Mouse (Mus musculus) neural tube, embryonic 15.5 days (tissue): ENCODE data around the gene Tmem222. TPM values are rescaled to one million over a fixed set of nuclear protein-coding genes. Genes with fewer than 3 reads are reported as not detected.

Experiments
- ATAC-seq: fragments of 200-750 bp; cut with Nextera tagmentation; 2 replicates; pipeline ENCODE4 v1.8.0; 2017; ENCODE audit warnings: mild to moderate bottlenecking, moderate TSS enrichment, moderate library complexity; ENCODE audit not compliant: low FRiP score
- H3K27ac ChIP-seq: fragments of 300-500 bp; sonication (generic); replicated peaks from 2 replicates; pipeline ENCODE4 v1.5.1; 2015; ENCODE audit warnings: mild to moderate bottlenecking, inconsistent platforms
- H3K27me3 ChIP-seq: fragments of 300-500 bp; sonication (generic); replicated peaks from 2 replicates; pipeline ENCODE4 v1.6.1; 2015; ENCODE audit warnings: inconsistent platforms
- H3K36me3 ChIP-seq: fragments of 300-500 bp; sonication (generic); 2 replicates; pipeline ENCODE4 v1.6.1; 2015; ENCODE audit warnings: inconsistent platforms
- H3K4me1 ChIP-seq: fragments of 300-500 bp; sonication (generic); 2 replicates; pipeline ENCODE4 v1.6.1; 2015; ENCODE audit warnings: inconsistent platforms
- H3K4me2 ChIP-seq: fragments of 300-500 bp; sonication (generic); 2 replicates; pipeline ENCODE4 v1.6.1; 2015; ENCODE audit warnings: inconsistent platforms, mild to moderate bottlenecking, moderate library complexity
- H3K4me3 ChIP-seq: fragments of 300-500 bp; sonication (generic); replicated peaks from 2 replicates; pipeline ENCODE4 v1.5.1; 2015; ENCODE audit warnings: mild to moderate bottlenecking, inconsistent platforms
- H3K9ac ChIP-seq: fragments of 300-500 bp; sonication (generic); replicated peaks from 2 replicates; pipeline ENCODE4 v1.6.1; 2015; ENCODE audit warnings: mild to moderate bottlenecking, inconsistent platforms
- H3K9me3 ChIP-seq: fragments of 300-500 bp; sonication (generic); replicated peaks from 2 replicates; pipeline ENCODE4 v1.6.1; 2016; ENCODE audit warnings: inconsistent platforms
- WGBS: fragments of 180-500 bp; shearing (Covaris S2); methylation state at CpG from one replicate; pipeline ENCODE4 v1.1.7; 2015; ENCODE audit warnings: mixed read lengths; 5-methylcytosine and 5-hydroxymethylcytosine counted together
- polyA plus RNA-seq: library from polyadenylated mRNA; unstranded; fragments of >200 nt; fragmentation: Nextera tagmentation; extraction: Ambion mirVana; gene quantifications from 2 replicates; pipeline ENCODE4 v1.2.1, GENCODE M21; 2015

Gene Tmem222
- polyA plus RNA-seq, 1 experiment from 2014 or later: 117 TPM

DNA sequence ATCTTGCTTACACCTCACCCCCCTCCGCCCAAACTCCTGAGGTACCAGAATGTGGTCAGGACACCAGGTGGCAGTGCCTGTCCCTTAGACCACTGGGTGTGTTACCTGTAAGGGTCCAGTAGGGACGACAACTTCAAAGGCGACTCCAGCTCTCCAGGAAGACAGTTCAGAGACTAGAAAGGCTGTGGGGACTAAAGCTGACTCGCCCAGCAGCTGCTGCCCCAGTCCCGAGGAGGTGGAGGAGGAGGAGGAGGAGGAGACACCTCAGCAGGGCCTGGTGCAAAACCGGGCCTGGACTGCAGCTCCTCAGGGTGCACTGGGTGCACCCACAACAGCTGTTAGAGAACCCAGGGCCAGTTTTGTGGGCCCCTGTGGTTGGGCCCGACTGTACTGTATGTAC lies 14.7 kb downstream of the Tmem222 start, which contains the start of gene Sytl1:
Gene Sytl1 (minus strand): TSS at position 232 of the 400 bp plus-strand sequence.
- H3K36me3 ChIP-seq: peaks cover 45% of the 10 kb centered on the region
- H3K27me3 ChIP-seq: no peaks in the 10 kb centered on the region; the same call in 1 of the 2 replicates
- no peak within 1 kb of the TSS for H3K27ac ChIP-seq
- no peaks in the 10 kb centered on the region for H3K9me3 ChIP-seq
- WGBS: 48% methylated on average over 7 of the region's 7 CpGs
- ATAC-seq: no peak
- no peaks in the 10 kb centered on the region for H3K4me1 ChIP-seq
- no peak within 1 kb of the TSS for H3K4me2 ChIP-seq
- no peak within 1 kb of the TSS for H3K4me3 ChIP-seq
- H3K9ac ChIP-seq: no peak within 1 kb of the TSS

DNA sequence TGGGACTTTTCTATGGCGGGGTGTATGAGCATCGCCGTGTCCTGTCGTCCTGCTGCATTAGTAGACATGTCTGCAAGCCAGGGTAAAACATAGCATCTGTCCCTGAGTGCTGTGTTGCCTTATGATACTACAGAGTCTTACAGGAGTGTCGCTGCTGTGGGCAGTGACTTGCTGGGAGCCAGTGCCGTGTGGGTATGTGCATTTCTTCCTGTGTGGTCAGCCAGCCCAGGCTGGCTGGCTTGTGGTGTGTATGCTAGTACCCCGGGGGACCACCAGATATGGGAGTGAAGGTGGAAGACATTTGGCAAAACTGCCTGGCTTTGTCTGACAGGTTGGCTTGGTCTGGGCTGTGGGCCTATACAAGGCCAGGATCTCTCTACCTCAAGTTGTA lies 15.2 kb downstream of the Tmem222 start:
- Histone ChIP-seq H3K4me2 (no peak overlapping the region), H3K36me3 (peaks cover 40% of the 10 kb centered on the region), H3K4me1 (no peaks in the 10 kb centered on the region), H3K9ac (no peak overlapping the region), H3K9me3 (no peaks in the 10 kb centered on the region), H3K27ac (no peak overlapping the region), H3K27me3 (peaks cover 4% of the 10 kb centered on the region), H3K4me3 (no peak overlapping the region)
- WGBS: 68% methylated on average over 7 of the region's 7 CpGs
- no peak for ATAC-seq

DNA sequence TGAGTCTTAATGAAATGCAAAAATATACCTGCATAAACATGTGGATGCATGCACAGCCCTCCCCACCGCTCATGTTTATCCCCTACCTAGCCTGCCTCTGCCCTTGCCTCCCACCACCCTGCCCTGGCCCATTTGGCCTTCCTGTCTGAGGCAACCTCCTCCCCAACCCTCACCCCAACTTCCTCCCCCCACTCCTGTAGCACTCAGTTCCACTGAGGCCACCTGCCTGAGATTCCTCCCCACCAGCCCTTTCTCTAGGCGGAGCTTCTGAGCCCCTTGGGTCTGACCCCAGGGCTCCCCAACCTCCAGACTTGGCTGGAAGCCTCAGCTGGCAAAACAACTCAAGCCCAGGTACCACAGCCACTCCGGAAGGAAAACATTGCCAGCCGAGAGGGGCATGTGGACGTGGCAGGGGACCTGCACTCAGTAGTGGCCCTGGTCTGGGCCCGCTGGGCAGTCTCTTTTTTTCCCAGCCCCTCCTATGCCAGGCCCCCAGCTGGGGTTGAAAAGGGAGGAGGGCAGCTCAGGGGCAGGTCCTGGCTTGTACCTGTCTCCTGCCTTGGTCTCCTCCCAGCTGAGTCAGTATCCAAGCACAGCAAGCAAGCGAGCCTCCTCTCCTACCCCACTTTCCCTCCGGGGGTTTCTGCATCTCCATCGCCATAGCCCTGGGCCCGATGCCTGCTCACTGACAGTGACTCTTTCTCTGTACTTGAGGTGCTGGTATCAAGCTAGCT lies 15.8 kb downstream of the Tmem222 start:
- Histone ChIP-seq H3K36me3 (peaks cover 34% of the 10 kb centered on the region), H3K9ac (no peak overlapping the region), H3K27me3 (peaks cover 9% of the 10 kb centered on the region), H3K4me2 (no peak overlapping the region), H3K4me1 (peaks cover 2% of the 10 kb centered on the region; the same call in 1 of the 2 replicates), H3K27ac (no peak overlapping the region), H3K4me3 (no peak overlapping the region), H3K9me3 (no peaks in the 10 kb centered on the region)
- 52% methylated on average over 10 of the region's 10 CpGs for WGBS
- no peak for ATAC-seq

DNA sequence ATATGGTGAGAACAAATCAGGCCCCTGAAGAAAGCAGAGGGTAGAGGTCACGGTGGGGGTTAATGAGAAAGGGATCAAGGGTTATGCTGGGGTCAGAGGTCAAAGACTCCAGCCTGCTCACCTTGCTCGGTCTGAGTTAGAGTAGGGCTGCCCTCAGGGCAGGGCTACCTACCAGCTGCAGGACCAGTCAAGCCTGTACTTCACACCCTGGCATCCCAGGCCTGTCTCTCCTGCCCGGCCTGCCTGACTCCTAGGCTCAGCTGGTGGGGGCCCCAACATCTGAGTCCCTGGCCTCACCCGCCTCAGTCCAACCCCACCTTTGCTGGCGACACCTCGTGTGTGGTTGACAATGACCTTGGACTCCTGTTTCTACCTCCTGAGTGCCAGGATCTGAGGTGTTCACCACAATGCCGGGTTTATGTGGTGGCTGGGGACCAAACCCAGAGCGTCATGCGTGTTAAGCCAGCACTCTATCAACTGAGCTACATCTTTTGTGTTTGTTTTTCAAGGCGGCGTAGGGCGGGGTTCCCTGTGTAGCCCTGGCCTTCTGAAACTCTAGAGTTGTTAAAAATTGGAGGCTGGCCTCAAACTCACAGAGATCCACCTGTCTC lies 19.7 kb downstream of the Tmem222 start:
- 85% methylated on average over 12 of the region's 12 CpGs for WGBS
- H3K9ac ChIP-seq: no peak overlapping the region
- no peak overlapping the region for H3K27ac ChIP-seq
- H3K27me3 ChIP-seq: peaks cover 37% of the 10 kb centered on the region
- no peaks in the 10 kb centered on the region for H3K9me3 ChIP-seq
- ATAC-seq: no peak
- H3K4me1 ChIP-seq: peaks cover 4% of the 10 kb centered on the region; the same call in 1 of the 2 replicates
- no peak overlapping the region for H3K4me3 ChIP-seq
- no peak overlapping the region for H3K4me2 ChIP-seq
- H3K36me3 ChIP-seq: no peaks in the 10 kb centered on the region

DNA sequence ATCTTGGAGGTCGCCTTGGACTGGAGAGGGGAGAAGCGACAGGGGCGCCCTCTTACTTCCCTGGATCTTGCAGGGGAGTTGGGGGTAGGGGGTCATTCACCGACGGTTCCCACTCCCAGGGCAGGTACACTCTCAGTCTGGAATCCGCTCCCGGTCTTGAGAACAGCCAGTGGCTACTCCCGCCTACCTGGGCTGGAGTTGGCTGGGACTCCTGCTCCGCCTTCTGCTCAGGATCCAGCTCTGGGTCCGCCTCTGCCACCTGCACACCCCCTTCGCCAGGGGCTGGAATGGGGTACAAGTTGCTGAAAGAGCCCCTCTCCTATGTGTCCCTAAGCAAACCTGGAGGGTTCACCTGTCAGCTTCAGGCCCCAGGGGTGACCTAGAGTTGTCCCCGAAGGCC lies 20.4 kb downstream of the Tmem222 start:
- no peaks in the 10 kb centered on the region for H3K36me3 ChIP-seq
- peaks cover 4% of the 10 kb centered on the region; the same call in 1 of the 2 replicates for H3K4me1 ChIP-seq
- H3K4me2 ChIP-seq: no peak overlapping the region
- no peak overlapping the region for H3K27ac ChIP-seq
- ATAC-seq: no peak
- 40% methylated on average over 12 of the region's 12 CpGs for WGBS
- H3K27me3 ChIP-seq: peaks cover 44% of the 10 kb centered on the region
- H3K4me3 ChIP-seq: no peak overlapping the region
- H3K9ac ChIP-seq: no peak overlapping the region
- H3K9me3 ChIP-seq: no peaks in the 10 kb centered on the region

DNA sequence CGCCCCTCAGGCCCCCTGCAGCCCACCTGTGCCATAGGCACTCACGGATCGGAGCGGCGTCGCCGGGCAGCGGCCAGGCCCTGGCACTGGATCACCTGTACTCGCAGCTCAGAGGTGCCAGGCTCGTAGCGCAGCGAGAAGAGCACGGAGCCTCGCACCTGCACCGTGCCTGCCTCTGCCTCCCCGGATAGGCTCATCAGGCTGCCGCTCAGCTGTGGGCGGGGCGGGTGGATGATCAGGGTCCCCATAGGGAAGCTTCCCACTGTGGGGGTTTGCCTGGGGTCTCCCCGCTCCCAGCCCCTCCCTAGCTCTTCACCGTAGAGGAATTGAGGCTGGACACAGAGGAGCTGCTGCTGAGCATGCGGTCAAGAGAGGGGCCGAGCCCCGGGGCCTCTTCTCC lies 20.8 kb downstream of the Tmem222 start:
- Histone ChIP-seq H3K4me1 (peaks cover 4% of the 10 kb centered on the region; the same call in 1 of the 2 replicates), H3K36me3 (no peaks in the 10 kb centered on the region), H3K9me3 (no peaks in the 10 kb centered on the region), H3K4me3 (no peak overlapping the region), H3K27ac (no peak overlapping the region), H3K9ac (no peak overlapping the region), H3K27me3 (peaks cover 48% of the 10 kb centered on the region), H3K4me2 (0 out of 2 replicates have a peak overlapping the region, but pooled peaks have one; percentile 17)
- 15% methylated on average over 24 of the region's 24 CpGs for WGBS
- ATAC-seq: no peak

DNA sequence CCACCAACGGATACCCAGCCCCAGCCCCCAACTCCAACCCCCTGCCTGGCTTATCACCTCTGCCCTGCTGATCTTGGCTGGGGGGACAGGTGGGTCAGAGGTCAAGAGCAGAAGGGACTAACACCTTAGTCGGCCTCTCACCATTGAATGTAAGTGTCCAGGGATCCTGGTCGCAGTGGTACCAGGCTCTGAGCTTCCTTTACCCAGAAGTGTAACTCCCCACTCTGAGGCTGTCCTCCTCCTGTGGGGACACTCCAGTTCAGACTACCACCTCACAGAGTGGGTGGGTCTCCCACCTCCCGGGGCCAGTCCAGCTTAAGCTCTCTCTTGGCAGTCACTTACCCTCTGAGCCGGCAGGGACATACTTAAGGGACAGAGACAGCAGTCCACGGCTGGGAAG lies 22.2 kb downstream of the Tmem222 start:
- Histone ChIP-seq H3K4me2 (no peak overlapping the region), H3K27me3 (peaks cover 61% of the 10 kb centered on the region), H3K27ac (no peak overlapping the region), H3K9me3 (no peaks in the 10 kb centered on the region), H3K4me3 (no peak overlapping the region), H3K36me3 (no peaks in the 10 kb centered on the region), H3K4me1 (peaks cover 15% of the 10 kb centered on the region), H3K9ac (no peak overlapping the region)
- 71% methylated on average over 6 of the region's 6 CpGs for WGBS
- ATAC-seq: no peak

DNA sequence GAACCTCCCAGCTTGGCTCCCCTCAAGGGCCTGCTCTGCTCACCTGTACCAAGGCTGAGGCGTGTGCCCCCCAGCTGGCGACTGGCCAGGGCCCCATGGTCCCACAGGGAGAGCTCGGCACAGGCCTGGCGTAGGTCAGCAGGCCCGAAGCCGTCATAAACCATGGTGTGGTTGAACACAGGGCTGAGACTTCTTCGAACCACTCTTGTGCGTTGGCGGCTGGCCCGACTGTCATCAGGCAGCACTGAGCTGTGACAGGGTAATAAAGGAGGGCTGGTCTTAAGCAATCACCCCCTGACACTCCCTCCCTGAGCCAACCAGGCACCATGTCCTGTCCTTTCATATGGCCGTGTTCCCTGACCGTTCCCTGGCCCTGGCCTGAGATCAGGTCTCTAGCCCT lies 24.2 kb downstream of the Tmem222 start:
- ATAC-seq: no peak
- 45% methylated on average over 12 of the region's 12 CpGs for WGBS

DNA sequence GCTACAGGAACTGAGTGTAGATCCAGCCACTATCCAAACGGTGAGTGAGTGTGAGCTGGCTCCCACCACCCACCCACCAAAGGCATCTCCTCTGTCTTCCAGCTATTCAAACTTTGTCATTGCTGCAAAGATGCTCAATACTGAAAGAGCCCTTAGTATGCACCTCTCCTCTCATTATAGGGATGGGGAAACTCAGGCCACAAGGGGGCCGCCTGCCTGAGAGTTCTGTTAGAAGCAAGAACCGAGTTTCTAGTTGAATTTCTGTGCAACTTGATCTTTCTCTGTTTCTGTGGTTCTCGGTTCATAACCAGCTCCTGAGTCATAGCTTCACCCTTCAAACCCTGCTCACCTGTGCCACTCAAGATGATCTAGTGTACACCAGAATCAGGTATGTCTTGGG lies 25.5 kb downstream of the Tmem222 start:
- H3K4me2 ChIP-seq: no peak overlapping the region
- no peaks in the 10 kb centered on the region for H3K9me3 ChIP-seq
- 50% methylated on average over 4 of the region's 4 CpGs for WGBS
- H3K4me1 ChIP-seq: peaks cover 16% of the 10 kb centered on the region
- peaks cover 84% of the 10 kb centered on the region for H3K27me3 ChIP-seq
- no peak for ATAC-seq
- no peak overlapping the region for H3K27ac ChIP-seq
- H3K9ac ChIP-seq: no peak overlapping the region
- H3K4me3 ChIP-seq: no peak overlapping the region
- H3K36me3 ChIP-seq: no peaks in the 10 kb centered on the region

More for the DNA sequence above, 24.2 kb downstream of the Tmem222 start:
- Histone ChIP-seq H3K36me3 (no peaks in the 10 kb centered on the region), H3K4me2 (no peak overlapping the region), H3K27ac (no peak overlapping the region), H3K9me3 (no peaks in the 10 kb centered on the region), H3K4me3 (no peak overlapping the region), H3K4me1 (peaks cover 16% of the 10 kb centered on the region), H3K9ac (no peak overlapping the region), H3K27me3 (peaks cover 79% of the 10 kb centered on the region)

DNA sequence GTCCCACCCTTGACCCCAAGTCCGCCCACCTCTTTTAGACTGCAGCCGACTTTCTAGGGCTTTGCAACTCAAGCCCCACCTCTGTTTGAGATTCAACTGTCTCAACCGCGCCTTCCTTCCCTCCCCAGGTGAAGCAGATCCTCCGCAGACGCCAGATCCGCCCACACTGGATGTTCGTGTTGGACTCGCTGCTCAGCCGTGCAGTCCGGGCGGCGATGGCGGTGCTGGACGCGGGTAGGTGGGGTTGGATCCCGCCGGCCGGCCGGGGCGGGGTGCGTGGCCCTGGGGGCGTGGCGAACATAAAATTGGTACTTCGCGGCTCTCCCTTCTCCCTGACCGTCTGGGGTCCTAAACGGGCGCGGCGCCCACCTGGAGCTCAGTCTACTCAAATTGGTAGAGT lies 26.4 kb downstream of the Tmem222 start:
- H3K4me1 ChIP-seq: peaks cover 12% of the 10 kb centered on the region
- H3K9ac ChIP-seq: peak overlapping the region; percentile 38
- peaks cover 84% of the 10 kb centered on the region for H3K27me3 ChIP-seq
- H3K9me3 ChIP-seq: no peaks in the 10 kb centered on the region
- peak overlapping the region; percentile 31 for H3K4me3 ChIP-seq
- H3K36me3 ChIP-seq: no peaks in the 10 kb centered on the region
- no peak for ATAC-seq
- H3K4me2 ChIP-seq: peak overlapping the region; percentile 55
- WGBS: 2% methylated on average over 31 of the region's 31 CpGs
- no peak overlapping the region for H3K27ac ChIP-seq

DNA sequence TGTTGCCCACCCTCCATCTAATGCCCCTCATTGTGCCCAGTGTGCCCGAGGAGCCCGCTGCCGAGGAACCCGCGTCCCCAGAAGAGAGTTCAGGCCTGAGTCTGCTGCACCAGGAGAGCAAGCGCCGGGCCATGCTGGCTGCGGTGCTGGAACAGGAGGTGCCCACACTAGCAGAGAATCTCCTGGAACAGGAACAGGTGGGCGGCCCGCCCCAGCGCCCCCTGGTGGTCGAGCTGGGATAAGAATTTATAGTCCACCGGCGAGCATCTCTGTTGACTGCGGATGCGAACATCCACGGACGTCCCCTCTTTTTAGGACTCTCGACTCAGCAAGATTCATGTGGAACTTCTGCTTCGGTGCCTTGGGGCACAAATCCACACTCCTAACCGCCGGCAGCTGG lies 27.0 kb downstream of the Tmem222 start:
- Histone ChIP-seq H3K4me3 (peak overlapping the region; percentile 31), H3K9ac (peak overlapping the region; percentile 38; the same call in 1 of the 2 replicates), H3K4me1 (peaks cover 12% of the 10 kb centered on the region), H3K27ac (no peak overlapping the region), H3K4me2 (peak overlapping the region; percentile 55), H3K9me3 (no peaks in the 10 kb centered on the region), H3K27me3 (peaks cover 84% of the 10 kb centered on the region), H3K36me3 (no peaks in the 10 kb centered on the region)
- 2% methylated on average over 22 of the region's 22 CpGs for WGBS
- 0 out of 2 replicates have a peak, but pooled peaks have one; percentile 31 for ATAC-seq
